Mouse (Mus musculus): Measurements from ENCODE around the gene Tlcd2. TPM values are rescaled to one million over a fixed set of nuclear protein-coding genes. Genes with fewer than 3 reads are reported as not detected.

Tlcd2 gene
- polyA plus RNA-seq (2015; fragmentation: Nextera tagmentation; extraction: Ambion mirVana): 2.0 and 2.5 TPM in 2 replicates

DNA sequence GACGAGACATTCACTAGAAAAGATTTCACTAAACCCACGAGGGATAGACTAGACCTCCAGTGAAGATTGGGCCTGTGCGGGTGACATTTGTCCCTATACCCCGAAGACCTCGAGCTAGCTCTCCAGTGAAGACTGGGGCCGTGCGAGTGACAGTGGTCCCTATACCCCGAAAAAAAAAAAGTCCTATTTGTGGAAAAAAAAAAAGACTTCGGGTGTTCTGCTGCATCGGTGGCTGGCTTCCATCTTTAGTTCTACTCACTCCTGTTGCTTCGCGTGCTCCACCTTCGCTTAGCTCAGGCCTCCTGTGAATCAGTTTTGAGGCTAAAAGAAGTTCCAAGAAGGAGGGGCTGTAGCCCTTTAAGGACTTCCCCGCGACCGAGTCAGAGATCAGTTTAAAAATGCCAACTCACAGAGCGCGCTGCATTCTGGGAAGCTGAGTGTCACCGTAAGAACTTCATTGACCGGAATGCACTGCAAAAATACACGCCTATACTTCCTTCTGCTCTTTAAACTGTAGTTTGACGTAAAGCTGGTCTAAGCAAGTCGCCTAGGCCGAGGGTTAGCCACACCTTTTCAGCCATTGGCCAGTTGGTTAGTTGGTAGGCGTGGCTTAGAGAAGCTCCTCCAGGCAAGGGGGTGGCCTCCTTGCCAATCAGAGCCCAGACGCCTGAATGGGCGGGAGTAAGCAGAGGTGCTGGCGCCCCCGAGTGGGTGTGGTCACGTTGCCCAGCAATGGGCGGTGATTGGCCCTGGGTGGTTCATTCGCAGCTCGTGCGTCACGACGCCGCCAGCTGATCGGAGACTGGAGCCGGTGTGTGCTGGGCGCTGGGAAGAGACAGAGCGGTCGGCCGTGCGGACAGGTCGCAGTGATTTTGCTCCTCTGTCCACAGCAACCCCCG is at the start of gene Tlcd2:
Gene Tlcd2, plus strand, starts transcription at position 872 of the 899 bp plus-strand sequence.
- no peaks in the 10 kb centered on the region for H3K9me3 ChIP-seq
- peaks cover 16% of the 10 kb centered on the region for H3K36me3 ChIP-seq
- peak within 1 kb of the TSS; percentile 81 for H3K27ac ChIP-seq
- peak within 1 kb of the TSS; percentile 85 for H3K4me3 ChIP-seq (replicated peaks)
- peak within 1 kb of the TSS; percentile 98 for H3K4me2 ChIP-seq (replicated peaks)
- H3K4me1 ChIP-seq (replicated peaks): peaks cover 36% of the 10 kb centered on the region
- H3K27me3 ChIP-seq: no peaks in the 10 kb centered on the region; the same call in 1 of the 2 replicates
- peak within 1 kb of the TSS; percentile 81 for H3K9ac ChIP-seq (replicated peaks)
- ATAC-seq: peak; percentile 97
- WGBS: under 1% methylated on average over 46 of the region's 46 CpGs

DNA sequence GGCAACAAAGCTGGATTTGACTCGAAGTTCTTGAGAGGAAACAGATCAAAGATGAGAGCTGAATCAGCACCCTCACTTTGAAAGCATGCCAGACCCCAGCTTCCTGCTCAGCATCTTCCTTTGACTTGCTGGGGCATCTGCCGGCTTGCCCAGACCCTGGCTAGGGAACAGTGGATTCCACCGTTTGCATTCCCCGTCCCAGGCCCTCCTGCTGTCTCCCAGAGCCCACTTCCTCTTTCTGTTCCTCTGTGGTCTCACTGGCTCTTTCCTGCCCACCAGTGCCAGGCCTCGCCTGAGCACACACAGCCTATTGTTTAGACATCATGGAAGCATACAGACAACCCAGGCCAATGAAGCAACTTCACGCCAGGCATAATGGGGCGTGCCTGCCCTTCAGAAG is 46.4 kb upstream of the Tlcd2 start:
- no peak overlapping the region for H3K4me2 ChIP-seq (replicated peaks)
- H3K27me3 ChIP-seq: no peaks in the 10 kb centered on the region
- no peak overlapping the region for H3K9ac ChIP-seq (replicated peaks)
- no peak overlapping the region for H3K4me3 ChIP-seq (replicated peaks)
- no peak for ATAC-seq
- WGBS: 67% methylated on average over 7 of the region's 7 CpGs
- H3K4me1 ChIP-seq (replicated peaks): peaks cover 3% of the 10 kb centered on the region; the same call in 1 of the 2 replicates
- H3K36me3 ChIP-seq: no peaks in the 10 kb centered on the region
- no peak overlapping the region for H3K27ac ChIP-seq
- no peaks in the 10 kb centered on the region for H3K9me3 ChIP-seq

DNA sequence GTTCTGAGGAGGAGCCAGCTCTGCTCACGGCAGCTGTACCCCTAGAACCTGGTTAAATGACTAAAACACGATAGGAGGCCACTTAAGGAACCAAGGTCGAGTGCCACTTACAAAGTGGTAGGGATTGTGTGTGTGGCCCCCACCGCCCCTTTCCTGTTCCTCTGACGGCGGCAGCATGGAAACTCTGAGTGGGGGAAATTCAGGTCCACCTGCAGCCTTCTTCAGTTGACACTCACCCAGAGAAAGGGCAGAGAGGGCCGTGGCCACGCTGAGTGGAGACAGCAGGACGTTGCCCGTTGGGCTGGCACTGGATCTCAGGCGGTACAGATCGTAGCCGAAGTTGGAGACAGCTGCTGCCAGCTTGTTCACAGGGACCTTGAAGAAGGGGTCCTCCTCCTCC is 45.5 kb upstream of the Tlcd2 start:
- WGBS: 90% methylated on average over 13 of the region's 13 CpGs
- H3K9me3 ChIP-seq: no peaks in the 10 kb centered on the region

DNA sequence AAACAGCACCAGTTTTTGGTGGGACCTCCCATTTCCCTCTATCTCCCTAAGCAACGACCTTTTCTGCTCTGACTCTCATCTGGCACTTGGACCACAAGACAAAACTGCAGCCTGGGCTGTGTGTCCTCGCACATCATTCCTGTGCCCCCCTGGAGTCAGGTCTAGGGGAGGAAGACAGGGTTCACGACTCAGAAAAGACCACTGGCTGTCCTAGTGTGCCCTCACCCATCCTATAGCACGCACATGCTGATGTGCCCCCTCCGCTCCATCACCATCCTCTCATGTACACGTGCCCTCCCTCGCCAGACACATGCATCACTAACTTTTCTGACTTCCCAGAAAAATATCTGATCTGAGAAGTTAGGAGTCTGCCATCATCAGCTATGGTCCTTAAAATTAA is 41.5 kb upstream of the Tlcd2 start:
- H3K4me2 ChIP-seq (replicated peaks): no peak overlapping the region
- H3K27me3 ChIP-seq: no peaks in the 10 kb centered on the region
- 85% methylated on average over 7 of the region's 7 CpGs for WGBS
- no peak overlapping the region for H3K9ac ChIP-seq (replicated peaks)
- no peaks in the 10 kb centered on the region for H3K36me3 ChIP-seq
- H3K9me3 ChIP-seq: no peaks in the 10 kb centered on the region
- H3K4me1 ChIP-seq (replicated peaks): peaks cover 3% of the 10 kb centered on the region; the same call in 1 of the 2 replicates
- no peak overlapping the region for H3K27ac ChIP-seq
- ATAC-seq: no peak
- no peak overlapping the region for H3K4me3 ChIP-seq (replicated peaks)

More for the DNA sequence above, 45.5 kb upstream of the Tlcd2 start:
- H3K4me3 ChIP-seq (replicated peaks): no peak overlapping the region
- no peak overlapping the region for H3K4me2 ChIP-seq (replicated peaks)
- no peak overlapping the region for H3K9ac ChIP-seq (replicated peaks)
- H3K4me1 ChIP-seq (replicated peaks): peaks cover 3% of the 10 kb centered on the region; the same call in 1 of the 2 replicates
- no peaks in the 10 kb centered on the region for H3K27me3 ChIP-seq
- H3K27ac ChIP-seq: no peak overlapping the region
- ATAC-seq: no peak
- H3K36me3 ChIP-seq: no peaks in the 10 kb centered on the region

DNA sequence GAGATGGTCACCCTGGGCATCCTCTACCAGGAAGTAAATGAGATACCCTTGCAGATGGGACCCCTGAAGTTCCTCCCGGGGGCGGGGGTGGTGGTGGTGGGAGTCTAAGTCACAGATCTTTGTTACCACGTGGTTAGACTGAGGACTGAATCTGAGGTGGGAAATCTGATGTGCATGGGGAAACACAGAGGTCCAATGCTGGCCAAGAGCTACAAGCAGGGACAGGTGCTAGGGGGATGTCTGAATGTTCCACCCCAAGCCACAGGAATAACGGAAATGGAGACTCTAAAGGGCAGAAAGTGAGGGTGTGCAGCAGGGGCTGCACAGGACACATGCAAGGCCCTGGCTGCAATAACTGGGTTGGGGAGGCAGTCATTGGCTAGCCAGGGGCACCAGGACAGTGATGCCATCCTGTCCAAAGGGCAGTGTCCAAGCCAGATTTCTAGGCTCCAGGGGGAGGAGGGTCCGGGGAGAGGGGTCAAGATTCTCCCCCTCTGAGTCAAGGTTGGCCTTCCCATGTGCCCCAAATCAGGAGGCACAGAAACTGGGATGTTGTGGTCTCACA is 40.6 kb upstream of the Tlcd2 start:
- 71% methylated on average over 5 of the region's 5 CpGs for WGBS
- Histone ChIP-seq H3K4me2 (replicated peaks) (no peak overlapping the region), H3K4me1 (replicated peaks) (no peaks in the 10 kb centered on the region), H3K27ac (no peak overlapping the region), H3K36me3 (no peaks in the 10 kb centered on the region), H3K9me3 (no peaks in the 10 kb centered on the region), H3K9ac (replicated peaks) (no peak overlapping the region), H3K4me3 (replicated peaks) (no peak overlapping the region), H3K27me3 (no peaks in the 10 kb centered on the region)
- no peak for ATAC-seq

DNA sequence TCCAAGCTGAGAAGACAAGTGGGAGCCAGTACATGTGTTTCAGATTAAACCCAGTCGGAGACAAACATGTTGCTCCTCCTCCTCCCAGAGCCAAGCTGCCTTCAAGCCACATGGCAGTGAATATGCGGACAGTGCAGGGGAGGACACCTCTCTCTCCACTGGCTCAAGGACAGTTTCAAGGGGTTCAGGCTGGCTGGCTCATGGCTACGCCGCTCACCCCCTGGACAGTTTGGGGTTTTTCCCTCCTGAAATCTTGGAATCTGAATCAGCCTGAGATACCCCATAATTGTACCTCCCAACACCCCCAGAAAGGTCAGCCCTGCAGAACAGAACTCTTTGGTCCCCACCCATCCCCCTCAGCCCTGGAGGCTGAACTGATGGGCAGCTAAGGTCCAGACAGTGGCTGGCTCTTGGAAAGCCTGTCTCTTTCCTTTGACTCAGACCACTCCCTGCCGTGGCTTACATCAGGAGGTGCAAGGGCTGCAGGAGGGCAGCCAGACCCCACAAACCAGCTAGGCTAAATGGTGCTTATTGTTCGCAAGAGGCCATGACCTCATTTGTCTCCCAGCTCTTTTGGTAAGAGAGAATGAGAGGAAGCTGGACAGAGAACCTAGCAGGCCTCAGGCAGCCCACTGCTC is 40.0 kb upstream of the Tlcd2 start:
- H3K9ac ChIP-seq (replicated peaks): no peak overlapping the region
- WGBS: 54% methylated on average over 6 of the region's 6 CpGs

DNA sequence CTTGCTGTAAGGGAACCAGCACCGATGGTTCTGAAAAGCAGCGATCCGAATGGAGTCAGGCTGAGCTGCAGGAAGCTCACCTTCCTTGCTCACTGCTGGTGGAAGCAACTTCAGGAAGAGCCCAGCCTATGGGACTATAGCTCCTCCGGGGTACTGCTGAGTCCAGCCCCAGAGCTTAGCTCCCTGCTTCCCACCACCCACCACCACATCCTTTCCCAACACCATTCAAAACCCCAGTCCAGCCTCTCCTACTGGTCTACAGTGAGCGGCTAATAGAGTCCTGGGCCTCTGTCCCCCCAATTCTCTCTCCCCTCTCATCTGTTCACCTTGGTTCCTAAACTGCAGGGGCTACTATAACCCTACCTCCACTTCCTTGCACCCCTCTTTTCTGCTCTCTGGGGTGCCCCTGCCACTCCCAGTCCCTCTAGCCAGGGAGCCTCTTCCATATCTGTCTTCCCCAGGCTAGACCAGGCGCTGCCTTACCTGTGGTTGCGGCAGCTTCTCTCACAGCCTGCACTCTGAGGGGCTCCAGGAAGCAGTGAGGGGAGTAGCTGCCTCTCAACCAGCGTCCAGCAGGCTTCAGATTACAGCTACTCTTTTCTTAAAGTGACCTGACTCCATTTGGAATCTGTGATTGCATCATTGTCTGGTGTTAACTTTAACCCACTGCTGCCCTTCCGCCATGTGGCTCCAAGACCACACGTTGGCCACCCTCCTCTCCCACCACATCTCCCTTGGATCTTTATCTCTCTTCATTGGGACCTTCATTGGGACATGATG is 39.3 kb upstream of the Tlcd2 start, which contains the start of gene Serpinf1:
Gene Serpinf1, minus strand, starts transcription at position 689 of the 780 bp plus-strand sequence.
- Histone ChIP-seq H3K9ac (replicated peaks) (no peak within 1 kb of the TSS), H3K27ac (no peak within 1 kb of the TSS), H3K4me1 (replicated peaks) (no peaks in the 10 kb centered on the region), H3K9me3 (no peaks in the 10 kb centered on the region), H3K4me3 (replicated peaks) (no peak within 1 kb of the TSS), H3K4me2 (replicated peaks) (no peak within 1 kb of the TSS), H3K27me3 (no peaks in the 10 kb centered on the region), H3K36me3 (no peaks in the 10 kb centered on the region)
- WGBS: 61% methylated on average over 10 of the region's 10 CpGs
- ATAC-seq: no peak

More for the DNA sequence above, 40.0 kb upstream of the Tlcd2 start:
- H3K27me3 ChIP-seq: no peaks in the 10 kb centered on the region
- no peak overlapping the region for H3K4me2 ChIP-seq (replicated peaks)
- ATAC-seq: no peak
- no peak overlapping the region for H3K4me3 ChIP-seq (replicated peaks)
- no peaks in the 10 kb centered on the region for H3K36me3 ChIP-seq
- H3K9me3 ChIP-seq: no peaks in the 10 kb centered on the region
- H3K27ac ChIP-seq: no peak overlapping the region
- no peaks in the 10 kb centered on the region for H3K4me1 ChIP-seq (replicated peaks)

DNA sequence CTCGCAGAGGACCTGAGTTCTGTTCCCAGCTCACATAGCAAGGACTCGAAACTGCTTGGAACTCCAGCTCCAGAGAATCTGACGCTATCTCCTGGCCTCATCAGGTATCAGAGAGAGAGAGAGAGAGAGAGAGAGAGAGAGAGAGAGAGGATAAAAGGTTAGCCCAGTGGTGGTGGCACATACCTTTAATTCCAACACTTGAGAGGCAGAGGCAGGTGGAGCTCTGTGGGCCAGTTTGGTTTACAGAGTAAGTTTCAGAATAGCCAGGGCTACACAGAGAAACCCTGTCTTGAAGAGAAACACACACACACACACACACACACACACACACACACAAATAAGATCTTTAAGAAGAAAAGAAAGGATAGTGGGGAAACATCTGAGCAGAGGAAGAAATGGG is 38.4 kb upstream of the Tlcd2 start:
- no peak for ATAC-seq
- no peaks in the 10 kb centered on the region for H3K27me3 ChIP-seq
- WGBS: 86% methylated on average over 3 of the region's 3 CpGs
- H3K9ac ChIP-seq (replicated peaks): no peak overlapping the region
- no peak overlapping the region for H3K4me2 ChIP-seq (replicated peaks)
- H3K27ac ChIP-seq: no peak overlapping the region
- no peaks in the 10 kb centered on the region for H3K36me3 ChIP-seq
- H3K9me3 ChIP-seq: no peaks in the 10 kb centered on the region
- H3K4me1 ChIP-seq (replicated peaks): no peaks in the 10 kb centered on the region
- no peak overlapping the region for H3K4me3 ChIP-seq (replicated peaks)

DNA sequence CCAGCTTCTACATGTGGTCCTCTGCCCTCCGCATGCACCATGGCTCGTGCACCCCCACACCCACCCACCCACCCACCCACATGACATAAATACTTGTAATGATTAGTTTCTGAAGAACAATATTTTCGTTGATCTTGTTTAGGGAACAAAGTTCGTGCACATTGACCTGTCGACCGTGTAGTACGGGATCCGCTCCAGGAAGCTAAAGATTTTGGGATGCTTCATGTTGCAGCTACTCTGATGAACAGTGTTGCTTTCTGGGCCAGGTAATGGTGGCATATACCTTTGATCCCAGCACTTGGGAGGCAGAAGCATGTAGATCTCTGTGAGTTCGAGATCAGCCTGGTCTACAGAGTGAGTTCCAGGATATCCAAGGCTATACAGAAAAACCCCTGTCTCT is 37.5 kb upstream of the Tlcd2 start:
- no peak overlapping the region for H3K9ac ChIP-seq (replicated peaks)
- H3K4me2 ChIP-seq (replicated peaks): no peak overlapping the region
- no peak overlapping the region for H3K27ac ChIP-seq
- WGBS: 91% methylated on average over 9 of the region's 9 CpGs
- no peaks in the 10 kb centered on the region for H3K27me3 ChIP-seq
- no peak overlapping the region for H3K4me3 ChIP-seq (replicated peaks)
- ATAC-seq: no peak
- H3K9me3 ChIP-seq: no peaks in the 10 kb centered on the region
- H3K36me3 ChIP-seq: no peaks in the 10 kb centered on the region
- H3K4me1 ChIP-seq (replicated peaks): no peaks in the 10 kb centered on the region

DNA sequence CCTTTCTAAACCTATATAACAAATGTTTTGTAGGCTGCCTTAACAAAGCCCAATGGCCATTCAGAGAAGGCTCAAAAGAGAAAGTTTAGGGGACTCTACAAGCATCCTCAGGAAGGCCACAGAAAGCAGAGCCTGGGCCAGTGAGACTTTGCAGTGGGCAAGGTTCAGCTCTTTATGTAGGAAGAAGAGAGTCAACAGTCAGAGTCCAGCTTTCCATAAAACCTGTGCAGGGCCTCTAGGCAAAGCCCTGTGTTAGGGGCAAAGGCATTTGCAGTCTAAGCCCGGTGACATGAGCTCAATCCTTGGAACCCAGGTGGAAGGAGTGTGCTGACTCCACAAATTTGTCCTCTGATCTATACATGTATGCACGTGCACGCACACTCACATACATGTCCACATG is 37.1 kb upstream of the Tlcd2 start:
- WGBS: 95% methylated on average over 3 of the region's 3 CpGs
- Histone ChIP-seq H3K4me1 (replicated peaks) (no peaks in the 10 kb centered on the region), H3K9ac (replicated peaks) (no peak overlapping the region), H3K9me3 (no peaks in the 10 kb centered on the region), H3K4me3 (replicated peaks) (no peak overlapping the region), H3K27me3 (no peaks in the 10 kb centered on the region), H3K36me3 (no peaks in the 10 kb centered on the region), H3K27ac (no peak overlapping the region), H3K4me2 (replicated peaks) (no peak overlapping the region)
- no peak for ATAC-seq

DNA sequence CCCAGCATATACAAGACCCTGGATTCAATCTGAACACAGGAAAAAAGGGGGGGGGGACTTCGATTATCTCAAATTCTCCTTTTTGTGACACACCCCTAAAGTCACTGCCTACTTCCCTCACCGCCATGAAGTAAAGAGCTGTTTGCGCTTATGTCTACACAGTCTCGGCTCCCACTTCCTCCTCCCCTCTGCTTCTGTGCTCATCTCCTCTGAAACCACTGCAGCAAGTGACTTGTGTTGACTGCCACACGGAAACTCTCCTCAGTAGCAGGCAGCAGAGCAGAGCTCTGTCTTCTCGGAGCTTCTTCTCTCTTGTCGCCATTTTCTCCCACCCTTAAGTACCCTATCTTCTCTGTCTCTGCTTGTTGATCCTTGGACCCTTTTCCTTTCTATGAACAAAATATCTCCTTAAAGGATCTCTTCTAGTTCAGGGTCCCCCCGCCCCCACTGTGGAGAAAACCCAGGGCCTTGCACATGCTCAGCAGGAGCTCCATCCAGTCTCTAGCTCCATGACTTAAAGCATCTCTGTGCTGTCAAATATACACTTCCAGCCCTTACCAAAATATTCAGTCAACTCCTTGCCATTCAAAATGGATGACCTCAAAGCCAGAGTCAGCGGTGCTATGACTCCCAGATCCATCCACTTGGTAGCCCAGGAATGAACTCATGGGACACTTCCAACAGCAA is 32.4 kb upstream of the Tlcd2 start:
- H3K27me3 ChIP-seq: no peaks in the 10 kb centered on the region
- H3K9ac ChIP-seq (replicated peaks): no peak overlapping the region
- H3K4me2 ChIP-seq (replicated peaks): no peak overlapping the region
- no peaks in the 10 kb centered on the region for H3K36me3 ChIP-seq
- no peak overlapping the region for H3K4me3 ChIP-seq (replicated peaks)
- H3K9me3 ChIP-seq: no peaks in the 10 kb centered on the region
- H3K4me1 ChIP-seq (replicated peaks): no peaks in the 10 kb centered on the region
- ATAC-seq: no peak
- H3K27ac ChIP-seq: no peak overlapping the region
- WGBS: 86% methylated on average over 9 of the region's 9 CpGs
